Mouse (Mus musculus): ENCODE results near the gene Gusb.

Gene Gusb

DNA sequence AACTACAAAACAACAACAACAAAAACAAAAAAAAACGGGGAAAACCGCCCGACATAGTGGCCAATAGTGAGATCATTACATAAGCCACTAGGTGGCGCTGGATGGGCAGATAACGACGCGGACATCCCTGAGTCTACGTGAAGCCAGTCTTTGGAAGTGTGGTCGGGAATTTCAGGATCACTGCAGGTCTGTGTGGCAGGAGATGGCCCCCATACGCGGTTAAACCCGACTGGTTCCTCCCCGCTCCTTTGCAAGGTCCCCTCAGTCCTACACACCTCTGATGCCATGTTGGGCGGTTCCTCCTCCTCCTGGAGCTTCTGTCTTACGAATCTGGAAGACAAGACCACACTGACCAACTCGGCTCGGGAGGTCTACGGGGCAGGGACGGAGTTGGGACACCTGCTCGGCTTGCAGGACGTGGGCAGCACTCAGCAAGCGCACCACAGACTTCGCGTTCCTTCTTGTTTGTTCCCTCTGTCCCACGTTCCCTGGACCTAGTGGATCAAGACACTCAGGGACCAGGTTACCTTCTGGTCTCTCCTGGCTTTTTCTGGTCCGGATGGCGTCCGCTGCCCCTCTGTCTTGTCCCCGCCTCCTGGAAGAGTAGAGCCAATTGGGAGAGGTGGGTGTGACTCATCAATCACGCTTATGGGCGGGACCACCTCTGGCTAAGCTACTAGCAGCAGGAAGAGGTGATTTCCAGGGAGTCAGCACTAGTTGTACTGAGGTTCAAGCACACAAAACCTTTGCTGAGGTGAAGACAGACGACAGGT is 21.1 kb upstream of the Gusb start:
- DNase-seq (ENCODE audit: low spot score in 2 of 2), result peak; percentile 81 to 82

DNA sequence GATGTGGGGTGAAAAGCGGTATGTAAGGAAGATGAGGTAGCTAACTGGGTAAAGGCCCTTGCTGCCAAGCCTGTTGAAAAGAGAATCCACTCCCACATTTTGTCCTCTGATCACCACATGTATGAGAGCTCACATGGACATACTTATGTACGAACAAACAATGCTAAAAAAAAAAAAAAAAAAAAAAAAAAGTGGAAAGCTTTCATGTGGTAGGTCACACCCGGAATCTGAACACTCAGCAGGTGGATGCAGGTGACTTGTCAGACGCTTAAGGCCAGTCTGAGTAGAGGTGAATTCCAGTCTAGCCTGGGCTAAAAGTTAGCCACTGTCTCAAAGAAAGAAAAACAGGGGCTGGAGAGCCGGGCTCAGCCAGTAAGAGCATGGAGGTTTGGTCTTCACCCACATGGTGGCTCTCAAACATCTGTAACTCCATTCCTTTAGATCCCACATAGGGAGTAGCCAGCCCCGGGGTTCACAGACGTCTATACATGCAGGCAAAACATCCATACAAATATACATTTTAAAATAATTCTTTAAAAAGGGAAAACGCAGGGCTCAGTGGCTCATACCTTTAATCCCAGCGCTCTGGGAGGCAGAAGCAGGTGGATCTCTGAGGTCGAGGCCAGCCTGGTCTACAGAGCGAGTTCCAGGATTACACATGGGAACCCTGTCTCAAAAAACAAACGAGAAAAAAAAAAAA is 20.4 kb upstream of the Gusb start:
- DNase-seq (ENCODE audit: low spot score in 2 of 2), result no peak

DNA sequence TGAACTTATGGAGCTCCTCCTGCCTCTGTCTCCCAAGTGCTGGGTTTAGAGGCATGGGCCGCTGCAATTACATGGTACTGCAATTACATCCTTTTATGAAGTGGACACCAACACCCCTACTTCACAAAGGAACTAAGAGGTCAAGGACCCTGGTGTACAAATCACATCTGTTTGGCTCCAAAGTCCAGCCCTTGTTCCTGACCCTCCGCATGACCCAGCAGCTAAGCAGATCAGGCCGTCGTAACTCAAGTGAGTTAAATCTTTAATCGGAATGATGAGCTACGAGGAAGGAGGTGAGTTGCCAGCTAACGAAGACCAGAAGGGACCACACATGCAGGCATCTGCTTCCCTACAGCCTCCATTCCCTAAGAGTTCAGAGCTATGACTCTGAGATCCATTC is 19.5 kb upstream of the Gusb start:
- DNase-seq (ENCODE audit: low spot score in 2 of 2), result no peak

GRCm38 (mm10) chr5:130021361-130021966 is 18.6 kb upstream of the Gusb start:
- peak in 1 of 2 experiments; percentile 28 for DNase-seq (ENCODE audit: low spot score in 2 of 2)

GRCm38 (mm10) chr5:130019461-130019860 is 16.6 kb upstream of the Gusb start:
- DNase-seq (ENCODE audit: low spot score in 2 of 2), result no peak

GRCm38 (mm10) chr5:130015104-130015503 is 12.3 kb upstream of the Gusb start:
- DNase-seq (ENCODE audit: low spot score in 2 of 2), result no peak

DNA sequence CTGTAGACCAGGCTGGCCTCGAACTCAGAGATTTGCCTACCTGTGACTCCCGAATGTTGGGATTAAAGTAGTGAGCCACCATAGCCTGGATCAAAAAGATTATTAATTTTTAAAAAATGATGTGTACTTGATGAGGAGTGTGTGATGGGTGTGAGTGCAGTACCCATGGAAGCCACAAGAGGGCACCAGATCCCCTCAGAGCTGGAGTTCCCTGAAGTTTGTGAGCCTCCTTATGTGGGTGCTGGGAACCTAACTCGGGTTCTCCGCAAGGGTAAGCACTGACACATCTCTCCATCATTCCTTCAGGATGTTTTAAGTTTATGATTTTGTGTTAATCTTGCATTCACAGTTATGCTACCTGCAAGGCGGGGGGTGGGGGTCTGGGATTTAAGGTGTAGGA is 8.1 kb upstream of the Gusb start:
- DNase-seq (ENCODE audit: low spot score in 2 of 2), result no peak

DNA sequence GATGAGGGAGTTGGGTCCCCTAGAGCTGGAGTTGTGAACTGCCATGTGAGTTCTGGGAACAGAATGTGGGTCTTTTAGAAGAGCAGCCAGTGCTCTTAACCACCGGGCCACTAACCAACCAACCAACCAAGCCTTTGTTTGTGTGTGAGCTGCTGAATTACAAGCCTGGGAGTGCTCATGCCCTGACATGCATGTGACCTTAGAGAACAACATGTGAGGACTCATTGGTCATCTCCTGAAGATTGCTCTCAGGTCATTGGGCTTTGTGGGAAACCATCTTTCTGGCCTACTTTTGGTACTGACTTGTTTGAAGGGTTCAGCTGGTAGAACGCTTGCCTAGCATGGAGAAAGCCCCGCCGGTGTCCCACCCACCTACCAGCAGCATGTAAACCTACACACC is 6.9 kb upstream of the Gusb start:
- no peak for DNase-seq (ENCODE audit: low spot score in 2 of 2)

DNA sequence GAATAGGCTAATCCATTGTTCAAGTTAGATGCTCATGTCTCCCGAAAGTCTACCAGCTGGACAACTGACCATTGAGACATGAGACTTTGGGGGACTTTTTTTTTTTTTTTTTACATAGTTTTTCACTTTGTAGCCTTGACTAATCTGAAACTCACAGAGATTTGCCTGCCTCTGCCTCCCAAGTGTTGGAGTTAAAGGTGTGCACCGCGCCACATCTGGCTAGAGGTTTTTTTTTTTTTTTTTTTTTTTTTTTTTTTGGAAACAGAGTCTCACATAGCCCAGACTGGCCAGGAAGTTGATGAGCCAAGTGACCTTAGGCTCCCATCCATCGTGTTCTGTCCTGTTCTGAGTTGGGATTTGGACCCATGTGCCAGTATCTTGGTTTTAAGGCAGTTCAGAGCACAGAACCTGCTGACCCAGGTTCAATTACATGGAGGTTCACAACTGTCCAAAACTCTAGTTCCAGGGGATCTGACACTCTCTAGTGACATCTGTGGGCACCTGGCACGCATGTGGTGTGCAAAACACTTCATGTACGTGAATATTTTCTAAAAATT is 5.3 kb upstream of the Gusb start:
- DNase-seq (ENCODE audit: low spot score in 2 of 2), result no peak

GRCm38 (mm10) chr5:130007344-130007743 is 4.5 kb upstream of the Gusb start:
- no peak for DNase-seq (ENCODE audit: low spot score in 2 of 2)

GRCm38 (mm10) chr5:130003229-130003628 is 380 bp upstream of the Gusb start:
- DNase-seq (ENCODE audit: low spot score in 2 of 2), result no peak

- DNase-seq (ENCODE audit: low spot score in 2 of 2), result no peak
These were observed 1.4 kb downstream of the Gusb start for GRCm38 (mm10) chr5:130001356-130001987.

- DNase-seq (ENCODE audit: low spot score in 2 of 2), result no peak
These were observed 2.1 kb downstream of the Gusb start for GRCm38 (mm10) chr5:130000735-130001134.

DNA sequence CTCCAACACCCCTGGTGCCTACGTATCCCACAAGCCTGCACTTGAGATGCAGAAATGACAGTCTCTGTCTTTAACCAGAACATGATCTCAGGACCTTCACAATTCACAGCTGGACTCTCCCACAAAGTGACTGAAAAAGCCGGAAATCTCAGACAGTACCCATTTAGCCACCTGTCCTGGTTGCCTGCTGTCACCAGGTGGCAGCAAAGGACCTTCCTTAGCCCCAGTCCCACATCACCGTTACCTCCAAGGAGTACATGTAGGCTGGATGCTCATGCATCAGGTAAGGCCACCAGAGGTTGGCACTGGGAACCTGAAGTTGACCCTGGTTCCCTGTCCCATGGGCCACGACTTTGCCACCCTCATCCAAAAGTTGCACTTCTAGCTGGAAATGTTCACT is 3.8 kb downstream of the Gusb start:
- DNase-seq (ENCODE audit: low spot score in 2 of 2), result no peak

GRCm38 (mm10) chr5:129997700-129998099 is 5.1 kb downstream of the Gusb start:
- no peak for DNase-seq (ENCODE audit: low spot score in 2 of 2)

GRCm38 (mm10) chr5:129994989-129995388 is 7.9 kb downstream of the Gusb start:
- no peak for DNase-seq (ENCODE audit: low spot score in 2 of 2)

GRCm38 (mm10) chr5:129993374-129993773 is 9.5 kb downstream of the Gusb start:
- no peak for DNase-seq (ENCODE audit: low spot score in 2 of 2)

- no peak for DNase-seq (ENCODE audit: low spot score in 2 of 2)
These were observed 11.0 kb downstream of the Gusb start for GRCm38 (mm10) chr5:129991898-129992297.

- DNase-seq (ENCODE audit: low spot score in 2 of 2), result no peak
These were observed 13.5 kb downstream of the Gusb start for GRCm38 (mm10) chr5:129989376-129989775.

GRCm38 (mm10) chr5:129980216-129980615 is 22.6 kb downstream of the Gusb start:
- no peak for DNase-seq (ENCODE audit: low spot score in 2 of 2)

GRCm38 (mm10) chr5:129978608-129979007 is 24.2 kb downstream of the Gusb start:
- DNase-seq (ENCODE audit: low spot score in 2 of 2), result no peak

DNA sequence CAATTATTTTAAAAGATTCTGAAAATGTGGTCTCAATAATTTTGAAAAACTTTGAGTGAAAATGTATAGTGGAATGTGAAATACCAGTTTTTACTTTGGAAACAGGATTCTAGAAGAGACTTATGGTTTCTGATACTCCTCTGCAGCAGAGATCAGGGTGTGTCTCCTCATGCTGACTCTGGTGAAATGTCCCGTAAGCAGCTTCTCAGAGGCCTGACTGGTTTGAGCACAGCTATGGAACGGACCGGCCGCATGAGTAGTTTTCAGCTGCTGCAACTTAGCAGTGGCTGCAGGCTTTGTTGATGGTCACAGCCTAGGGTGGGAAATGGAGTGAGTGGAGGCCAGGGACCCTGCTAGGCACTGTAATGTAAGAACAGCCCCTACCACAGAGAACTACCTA is 25.1 kb downstream of the Gusb start:
- no peak for DNase-seq (ENCODE audit: low spot score in 2 of 2)
